Mouse (Mus musculus): Measurements from ENCODE around the gene Gm648.

DNA sequence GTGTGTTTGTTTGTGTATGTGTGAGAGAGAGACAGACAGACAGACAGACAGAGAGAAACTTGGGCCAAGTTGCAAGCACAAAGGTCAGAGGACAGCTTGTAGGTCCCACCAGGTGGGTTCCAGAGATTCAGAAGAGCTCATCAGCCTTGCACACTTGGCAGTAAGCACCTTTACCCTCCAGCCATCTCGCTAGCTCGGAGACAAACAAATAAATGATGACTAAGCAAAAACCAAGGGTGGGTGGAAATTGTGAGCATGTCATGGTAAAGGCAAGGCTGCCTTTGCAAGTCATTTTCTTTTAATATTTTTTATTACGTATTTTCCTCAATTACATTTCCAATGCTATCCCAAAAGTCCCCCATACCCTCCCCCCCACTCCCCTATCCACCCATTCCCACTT lies 4.2 kb upstream of the Gm648 start:
- TF ChIP-seq POLR2A (IDR thresholded peaks at IDR 0.05; ENCODE audit: extremely low read depth, insufficient read depth, low read length) (no peak), CTCF (IDR thresholded peaks at IDR 0.05; ENCODE audit: extremely low read depth, insufficient read depth, low read length) (no peak)
